Mouse (Mus musculus) bone marrow macrophage, adult 2 months (primary cell): ENCODE results near the gene Dync2h1.

Experiments
- CTCF ChIP-seq: IDR thresholded peaks from 2 replicates; pipeline ENCODE4 v1.5.1; 2012; ENCODE audit warnings: low read depth, mild to moderate bottlenecking, low read length, moderate library complexity
- POLR2A ChIP-seq: IDR thresholded peaks from 2 replicates; pipeline ENCODE4 v1.6.1; 2012; ENCODE audit warnings: mild to moderate bottlenecking, low read depth, low read length, borderline replicate concordance

DNA sequence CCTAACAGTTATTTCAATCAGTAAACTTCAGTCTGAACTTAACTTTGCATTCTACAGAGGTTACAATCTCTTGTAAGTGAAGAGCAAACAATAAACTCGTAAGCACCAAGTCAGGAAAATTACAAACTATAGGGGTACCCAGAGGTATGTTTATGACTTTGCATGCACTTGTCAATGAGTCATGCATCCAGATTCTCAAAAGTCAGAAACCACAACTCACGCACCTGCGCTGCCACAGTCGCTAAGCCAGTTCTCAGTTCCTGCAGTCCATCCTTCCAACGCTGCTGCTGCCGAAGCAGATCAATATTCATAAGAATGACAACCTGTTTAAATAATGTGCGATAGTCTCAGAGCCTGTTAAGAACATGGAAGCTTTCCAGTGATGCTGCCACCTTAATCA lies 25.6 kb downstream of the Dync2h1 start:
- TF ChIP-seq CTCF (no peak), POLR2A (no peak)
